Mouse (Mus musculus) lung, adult 18-20 months (tissue): Measurements from ENCODE around the gene Sec61b.

Experiments
- DNase-seq, 2 experiments: peaks; one replicate each; pipeline ENCODE4 v3.0.0; 2022; ENCODE audit warnings: mixed read lengths in 2 of 2

The Sec61b gene

DNA sequence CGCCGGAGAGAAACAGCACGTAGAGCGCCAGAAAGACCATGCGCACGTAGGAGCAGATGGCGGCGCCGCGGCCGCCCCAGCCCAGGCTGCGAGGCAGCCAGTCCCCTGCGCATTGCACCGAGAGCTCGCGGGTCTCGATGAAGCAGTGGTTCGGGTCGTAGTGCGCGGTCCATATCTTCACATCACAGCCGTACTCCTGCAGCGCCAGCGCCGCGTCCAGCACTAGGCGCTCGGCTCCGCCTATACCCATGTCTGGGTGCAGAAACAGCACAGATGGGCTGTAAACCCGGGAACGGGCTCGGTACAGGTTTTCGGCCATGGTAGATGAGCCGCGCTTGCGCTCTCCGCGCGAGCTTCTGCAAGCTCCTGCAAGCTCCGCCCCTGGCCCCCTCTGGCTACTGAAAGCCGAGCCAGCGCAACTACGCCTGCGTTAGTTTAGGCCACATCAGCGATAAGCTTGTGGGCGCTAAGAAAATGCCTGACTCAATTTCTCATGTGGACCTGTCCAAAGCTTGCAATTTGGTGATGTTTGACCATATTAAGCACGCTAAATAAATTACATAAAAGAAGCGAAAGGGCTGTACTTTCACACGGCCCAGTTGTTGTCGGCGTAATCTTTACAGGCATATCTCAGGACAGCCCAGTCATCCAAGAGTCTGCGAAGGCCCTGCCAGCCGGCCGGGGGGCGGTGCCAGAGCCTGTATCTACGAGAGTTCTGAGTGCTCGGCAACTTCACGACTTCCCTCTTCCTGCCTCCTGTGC lies at the start of gene Sec61b, which contains the start of gene Alg2:
Gene Sec61b, plus strand, starts transcription at position 691 of the 762 bp plus-strand sequence.
Gene Alg2, minus strand, starts transcription at position 366 of the 762 bp plus-strand sequence.
- DNase-seq: peak; percentile 97 to 98

DNA sequence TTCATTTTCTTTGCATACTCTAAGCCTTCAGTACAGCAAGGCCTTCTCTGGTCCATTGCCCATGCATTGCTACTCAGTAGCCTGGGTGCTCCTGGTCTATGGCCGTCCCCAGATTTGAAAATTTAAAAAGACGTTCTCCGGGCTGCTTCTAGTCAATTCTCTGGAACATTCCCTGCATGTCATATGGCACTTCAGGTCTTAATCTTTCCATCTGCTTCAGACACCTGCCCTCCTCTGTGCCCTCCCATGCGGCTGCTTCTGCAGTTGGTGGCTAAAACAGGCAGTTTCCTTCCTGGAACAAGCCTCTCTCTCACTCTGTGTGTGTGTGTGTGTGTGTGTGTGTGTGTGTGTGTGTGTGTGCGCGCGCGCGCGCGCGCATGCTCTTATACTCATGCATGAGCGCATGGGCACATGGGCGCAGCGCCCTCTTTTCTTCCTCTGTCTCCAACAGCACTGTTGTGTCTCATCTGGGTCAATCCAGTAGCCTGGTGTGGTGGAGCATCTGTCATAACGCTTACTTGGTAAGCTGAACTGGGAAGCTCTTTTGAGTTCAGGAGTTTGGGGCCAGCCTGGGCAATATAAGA lies 49.1 kb upstream of the Sec61b start:
- DNase-seq: no peak

DNA sequence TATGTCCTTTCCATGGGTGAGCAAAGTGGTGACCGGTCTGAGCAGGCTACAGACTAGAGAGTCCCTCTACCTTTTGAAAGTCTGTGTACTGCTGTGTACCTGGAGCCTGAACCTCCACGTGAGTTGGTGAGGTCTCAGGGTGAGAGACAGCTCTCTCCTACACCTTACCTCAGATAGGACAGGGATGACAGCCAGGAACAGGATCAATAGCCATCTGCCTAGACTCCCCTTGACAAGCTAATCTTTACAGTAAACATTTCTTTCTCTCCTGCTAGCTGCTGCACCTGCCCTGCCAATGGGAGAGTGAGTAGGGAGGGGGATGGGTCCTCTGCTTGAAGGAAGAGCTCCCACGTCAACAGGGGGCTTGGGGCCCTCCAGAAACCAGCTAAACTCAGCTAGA lies 46.9 kb upstream of the Sec61b start:
- DNase-seq: no peak

DNA sequence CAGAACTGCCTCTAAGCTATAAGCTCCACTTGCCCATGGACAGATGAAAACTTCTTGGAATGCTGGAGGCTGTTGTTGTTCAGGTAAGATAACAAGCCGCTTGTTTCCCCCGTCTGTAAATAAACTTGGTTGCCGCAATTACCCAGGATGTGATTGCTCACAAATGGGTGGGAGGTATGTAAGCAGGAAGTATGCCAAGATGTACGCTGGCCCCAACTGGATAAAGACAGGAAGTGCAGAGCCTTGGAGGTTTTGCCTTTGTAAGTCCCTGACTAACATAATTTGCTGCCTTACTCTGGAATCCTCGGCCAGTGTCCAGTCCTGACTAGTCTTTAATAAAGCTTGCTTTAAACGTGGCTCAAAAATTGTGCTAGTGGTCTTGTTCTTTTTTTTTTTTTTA lies 43.9 kb upstream of the Sec61b start:
- DNase-seq: no peak

DNA sequence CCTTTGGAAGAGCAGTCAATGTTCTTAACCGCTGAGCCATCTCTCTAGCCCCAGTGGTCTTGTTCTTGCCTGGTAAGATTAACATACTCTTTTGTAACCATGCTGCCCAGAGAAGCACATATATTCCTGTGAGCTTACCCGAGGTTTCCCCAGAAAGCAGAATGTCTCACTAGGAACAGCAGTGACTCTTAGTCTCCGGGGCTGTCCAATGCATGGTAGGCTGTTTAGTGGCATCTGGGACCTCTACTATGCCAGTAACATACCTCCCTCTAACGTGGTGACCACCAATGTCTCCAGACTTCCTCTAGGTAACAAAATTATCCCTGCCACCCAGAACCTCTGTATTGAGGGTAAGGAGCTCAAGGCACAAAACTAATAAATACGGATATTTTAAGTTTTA lies 43.4 kb upstream of the Sec61b start:
- no peak for DNase-seq

DNA sequence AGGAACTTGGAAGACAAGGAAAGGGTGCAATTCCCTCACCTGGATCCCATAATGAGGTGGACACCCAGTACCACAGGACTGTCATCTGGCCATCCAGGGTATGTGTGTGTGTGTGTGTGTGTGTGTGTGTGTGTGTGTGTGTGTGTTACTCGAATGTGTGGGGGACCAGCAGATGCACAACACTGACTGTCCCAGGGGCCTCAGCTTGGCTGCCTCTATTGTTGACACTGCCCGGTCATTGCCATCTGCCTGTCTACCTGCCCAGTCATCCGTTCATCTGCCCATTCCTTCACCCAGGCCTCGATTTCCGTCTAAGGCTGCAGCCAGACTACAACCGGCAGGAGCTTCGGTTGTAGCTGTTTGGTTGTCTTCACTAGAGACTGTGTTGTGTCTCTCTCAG lies 41.7 kb upstream of the Sec61b start:
- DNase-seq: no peak

DNA sequence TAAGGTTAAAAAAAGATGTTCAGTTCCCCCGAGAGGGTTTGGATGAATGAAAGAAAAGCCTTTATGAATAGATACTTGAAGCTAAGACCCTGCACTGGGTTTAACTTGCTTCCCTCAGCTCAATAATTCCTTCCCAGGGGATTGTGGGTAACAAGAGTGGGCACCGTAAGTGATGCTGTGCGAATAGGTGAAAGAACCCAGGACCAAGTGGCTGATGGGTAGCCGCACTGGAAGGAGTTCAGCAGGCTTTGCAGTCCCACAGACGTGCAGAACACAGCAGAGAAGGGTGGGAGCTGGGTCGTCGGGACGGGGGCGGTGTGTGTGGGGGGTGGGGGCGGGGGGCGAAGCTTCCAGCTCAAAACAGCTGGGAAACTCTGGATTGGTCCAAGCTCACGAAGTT lies 39.3 kb upstream of the Sec61b start:
- DNase-seq: no peak

DNA sequence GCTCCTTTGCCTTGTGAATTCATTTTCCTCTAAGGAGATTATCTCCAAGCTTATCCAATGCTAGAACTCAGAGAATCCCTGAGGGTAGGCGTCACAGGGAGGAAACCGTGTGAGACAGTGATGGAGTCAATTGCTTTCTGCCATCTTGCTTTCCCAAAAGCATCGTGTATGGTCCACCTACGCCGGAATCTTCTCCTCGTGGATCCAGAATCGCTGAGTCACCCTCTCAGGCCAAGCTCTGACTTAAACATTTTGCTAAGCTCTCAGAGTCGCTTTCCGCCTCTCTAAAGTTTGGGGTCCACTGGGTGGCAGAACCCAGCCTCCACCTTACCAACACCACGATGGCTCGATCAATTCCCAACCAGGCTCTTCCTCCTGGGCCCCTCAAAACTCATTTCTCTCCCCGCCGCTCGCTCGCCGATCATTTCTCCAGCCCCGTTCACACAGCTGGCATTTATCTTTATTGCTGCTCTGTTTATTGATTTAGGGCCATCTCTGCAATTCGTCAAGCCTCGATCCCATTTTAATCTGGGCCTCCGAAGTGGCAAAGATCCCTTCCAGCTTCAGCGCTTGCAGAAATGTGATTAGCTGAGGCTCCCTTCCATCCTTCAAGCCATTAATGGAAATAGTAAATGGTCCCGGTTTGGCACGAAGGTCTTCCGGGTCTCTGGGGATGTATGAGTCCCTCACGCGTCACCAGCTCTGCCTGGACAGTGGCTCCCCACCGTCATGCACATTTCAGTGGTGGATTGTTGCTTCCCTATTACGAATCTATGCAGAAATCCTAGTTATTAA lies 38.7 kb upstream of the Sec61b start:
- DNase-seq: peak in 1 of 2 experiments; percentile 8

DNA sequence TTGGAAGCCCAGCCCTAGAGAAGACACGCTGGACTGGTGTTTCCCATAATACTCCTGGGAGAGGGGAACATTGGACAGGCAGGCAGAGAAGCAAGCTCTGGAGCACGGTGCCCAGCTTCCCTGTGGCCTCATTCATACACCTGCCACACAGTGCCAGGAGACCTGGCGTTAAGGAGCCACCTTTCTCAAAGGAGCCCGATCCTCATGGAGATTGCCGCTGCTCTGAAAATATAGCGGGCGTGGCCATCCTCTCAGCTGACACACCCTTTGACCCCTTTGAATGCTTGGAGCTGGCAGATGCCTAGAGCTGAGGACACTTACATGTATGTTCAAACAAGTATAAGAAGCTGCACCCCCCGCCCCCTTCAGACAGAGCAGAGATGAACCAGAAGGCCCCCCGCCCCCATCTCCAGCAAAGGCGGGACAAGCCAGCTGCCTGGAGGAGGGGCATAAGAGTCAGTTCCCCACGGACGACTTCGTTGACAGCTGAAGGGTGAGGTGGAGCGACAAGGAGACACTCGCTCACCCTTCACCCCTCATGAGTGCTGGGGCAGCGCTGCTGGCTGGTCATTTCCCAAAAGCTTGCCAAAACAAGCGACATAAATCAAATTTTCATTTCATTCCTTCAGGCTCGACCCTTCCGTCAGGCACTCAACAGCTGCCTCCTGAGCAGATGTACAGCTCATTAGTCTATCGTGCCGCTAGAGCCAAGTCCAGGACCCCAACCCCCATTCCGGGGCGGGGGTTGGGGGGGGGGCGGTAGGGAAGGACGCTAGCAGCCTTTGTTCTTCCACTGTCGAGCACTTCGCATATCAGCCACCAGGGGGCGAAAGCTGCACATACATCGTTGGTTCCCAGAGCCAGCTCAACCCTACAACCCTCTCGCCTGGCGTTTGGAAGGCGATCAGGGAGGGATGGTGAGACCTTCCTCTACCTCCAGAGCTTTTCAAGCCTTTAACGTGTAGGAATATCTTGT lies 36.8 kb upstream of the Sec61b start:
- peak; percentile 77 to 81 for DNase-seq

DNA sequence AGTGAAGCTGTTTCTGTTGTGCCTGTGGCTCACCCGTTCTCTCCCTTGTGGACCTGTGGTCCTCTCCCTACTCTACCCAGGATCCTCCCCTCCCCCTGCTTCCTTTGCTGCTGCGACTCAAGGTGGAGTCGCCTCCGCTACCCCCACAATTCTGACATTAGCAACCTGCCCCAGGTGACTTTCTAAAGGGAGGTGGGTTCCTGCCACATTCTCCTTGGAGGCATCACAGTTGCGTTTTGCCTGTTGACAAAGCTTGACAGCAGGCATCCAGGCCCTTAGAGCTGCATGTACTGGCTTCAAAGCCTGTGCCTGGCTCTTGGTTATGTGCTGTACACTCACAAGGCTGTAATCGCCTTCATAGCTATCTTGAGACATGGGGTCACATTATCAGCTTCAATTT lies 35.5 kb upstream of the Sec61b start:
- no peak for DNase-seq

DNA sequence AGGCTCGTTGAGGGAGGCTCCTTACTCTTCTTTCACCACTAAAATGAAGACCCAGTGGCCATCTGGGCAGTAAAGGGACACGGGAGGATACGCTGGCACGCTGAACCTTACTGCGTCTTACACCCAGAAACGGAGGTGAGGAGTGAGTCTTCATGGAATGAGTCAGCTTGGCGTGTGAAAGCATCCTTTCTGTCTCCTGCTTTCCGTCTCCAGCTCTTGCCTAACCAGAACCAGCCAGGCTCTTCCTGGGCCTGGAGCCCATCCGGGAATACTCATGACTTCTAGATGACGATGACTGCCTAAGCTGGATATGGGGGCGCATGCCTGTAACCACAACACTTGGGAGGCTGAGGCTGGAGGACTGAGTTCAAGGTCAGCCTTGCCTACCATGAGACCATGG lies 33.5 kb upstream of the Sec61b start:
- no peak for DNase-seq

DNA sequence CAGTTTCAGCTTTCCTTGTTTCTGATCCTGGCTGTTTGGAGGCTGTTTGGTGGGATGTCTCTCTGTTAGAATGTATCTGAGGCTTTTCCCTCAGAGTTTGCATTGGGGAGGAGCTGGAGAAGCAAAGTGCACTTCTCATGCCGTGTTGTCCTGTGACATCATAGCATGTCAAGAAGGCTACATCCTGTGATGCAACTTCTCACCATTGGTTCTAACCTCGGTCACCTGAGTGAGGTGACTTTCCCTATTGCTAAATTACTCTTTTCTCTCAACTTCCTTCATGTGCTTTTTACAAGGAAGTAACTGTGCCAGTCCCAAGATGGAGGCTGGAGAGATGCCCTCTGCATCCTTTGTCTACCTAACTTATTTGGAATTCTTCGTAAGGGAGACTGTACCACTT lies 25.9 kb upstream of the Sec61b start:
- DNase-seq: no peak

DNA sequence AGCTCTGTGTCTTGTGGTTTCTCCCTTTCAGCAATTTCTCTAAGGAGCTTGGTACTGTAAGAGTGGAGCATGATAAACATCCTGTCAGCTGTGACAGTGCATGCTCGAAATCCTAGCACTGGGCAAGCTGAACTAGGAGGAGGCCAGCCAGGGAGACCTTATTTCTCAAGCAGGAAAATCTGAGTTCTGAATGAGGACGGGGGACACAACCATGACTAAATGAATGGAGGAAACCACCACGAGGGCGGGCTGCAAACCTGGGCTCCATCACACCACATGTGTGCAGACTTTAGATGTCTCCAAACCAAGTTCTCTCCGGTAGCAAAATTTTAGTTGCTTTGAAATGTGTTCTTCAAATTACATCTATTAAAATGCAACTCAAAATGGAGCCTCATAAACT lies 25.3 kb upstream of the Sec61b start:
- DNase-seq: no peak

DNA sequence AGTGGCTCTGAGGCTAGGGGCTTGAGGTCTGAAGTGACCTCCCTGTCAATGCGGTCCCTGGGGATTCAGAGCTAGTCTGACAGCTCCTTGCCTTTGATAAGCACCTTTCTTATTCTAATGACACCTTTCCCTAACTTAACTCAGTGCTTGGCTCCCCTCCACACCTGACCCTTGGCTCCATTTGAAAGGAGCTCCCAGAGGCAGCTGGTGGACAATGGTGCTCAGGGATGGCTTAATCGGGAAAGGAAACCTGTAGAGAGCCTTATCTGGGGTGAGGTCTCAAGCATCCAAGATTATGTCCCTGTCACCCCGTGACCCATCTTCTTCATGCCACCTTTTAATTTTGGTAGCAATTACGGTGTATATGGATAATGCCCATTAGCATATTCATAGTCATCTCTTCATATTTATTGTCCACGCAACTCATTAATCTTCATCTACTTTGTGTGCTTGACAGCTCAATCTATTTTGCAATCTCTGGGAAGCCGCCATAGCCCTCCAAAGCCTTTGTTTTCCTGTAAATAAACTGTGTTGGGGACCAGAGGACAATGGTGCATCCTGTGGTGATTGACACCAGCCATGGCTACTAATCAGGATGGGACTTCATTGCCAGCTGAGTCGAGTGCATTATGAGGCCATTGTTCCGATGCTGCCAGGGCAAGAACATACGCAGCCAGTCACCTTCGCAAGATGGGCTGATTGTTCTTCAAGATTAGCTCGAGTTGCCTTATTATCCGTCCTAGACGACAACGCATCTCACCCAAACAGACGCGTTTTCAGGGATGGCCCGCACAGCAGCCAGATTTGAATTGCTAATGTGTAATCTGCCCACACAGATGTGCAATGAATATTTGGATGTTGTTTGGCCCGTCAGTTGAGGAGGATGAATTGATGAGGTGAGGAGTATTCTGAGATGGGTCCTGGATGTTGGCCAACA lies 24.6 kb upstream of the Sec61b start:
- DNase-seq: no peak

DNA sequence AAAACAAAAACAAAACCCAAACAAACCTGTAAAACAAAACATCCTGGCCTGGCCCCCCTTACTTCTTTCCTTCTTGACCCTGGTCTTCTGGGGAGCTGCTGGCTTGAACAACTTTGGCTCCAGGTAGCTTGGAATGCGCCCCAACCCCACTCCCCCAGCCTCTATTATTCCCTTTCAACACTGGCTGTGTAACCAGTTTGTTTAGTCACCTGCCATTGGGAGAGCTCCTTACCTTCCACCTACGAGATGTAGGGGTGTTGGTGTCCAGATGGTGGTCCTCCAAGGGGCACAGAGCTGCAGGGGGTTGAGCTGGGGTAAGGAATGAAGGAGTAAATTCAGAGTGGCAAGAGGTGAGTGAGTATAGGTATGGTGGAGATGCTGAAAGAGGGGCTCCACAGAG lies 7.3 kb upstream of the Sec61b start:
- no peak for DNase-seq

DNA sequence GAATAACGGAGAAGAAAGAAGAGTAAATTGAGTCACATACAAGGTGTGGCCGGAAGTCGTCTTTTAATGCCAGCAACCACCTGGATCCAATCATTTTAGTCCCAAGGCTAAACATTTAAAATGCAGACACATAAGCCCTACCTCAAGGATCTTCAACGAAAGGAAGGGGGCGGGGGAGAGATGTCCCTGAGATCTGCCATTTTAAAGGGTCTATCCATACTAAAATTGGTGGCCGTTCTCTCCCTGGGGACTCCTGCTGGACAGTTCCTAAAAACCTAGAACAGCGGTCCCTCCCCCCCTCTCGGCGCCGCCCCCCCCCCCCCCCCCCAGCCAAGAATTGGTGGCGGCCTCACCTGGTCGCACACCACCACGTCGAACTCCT lies 881 bp upstream of the Sec61b start:
- DNase-seq: peak in 1 of 2 experiments; percentile 4

DNA sequence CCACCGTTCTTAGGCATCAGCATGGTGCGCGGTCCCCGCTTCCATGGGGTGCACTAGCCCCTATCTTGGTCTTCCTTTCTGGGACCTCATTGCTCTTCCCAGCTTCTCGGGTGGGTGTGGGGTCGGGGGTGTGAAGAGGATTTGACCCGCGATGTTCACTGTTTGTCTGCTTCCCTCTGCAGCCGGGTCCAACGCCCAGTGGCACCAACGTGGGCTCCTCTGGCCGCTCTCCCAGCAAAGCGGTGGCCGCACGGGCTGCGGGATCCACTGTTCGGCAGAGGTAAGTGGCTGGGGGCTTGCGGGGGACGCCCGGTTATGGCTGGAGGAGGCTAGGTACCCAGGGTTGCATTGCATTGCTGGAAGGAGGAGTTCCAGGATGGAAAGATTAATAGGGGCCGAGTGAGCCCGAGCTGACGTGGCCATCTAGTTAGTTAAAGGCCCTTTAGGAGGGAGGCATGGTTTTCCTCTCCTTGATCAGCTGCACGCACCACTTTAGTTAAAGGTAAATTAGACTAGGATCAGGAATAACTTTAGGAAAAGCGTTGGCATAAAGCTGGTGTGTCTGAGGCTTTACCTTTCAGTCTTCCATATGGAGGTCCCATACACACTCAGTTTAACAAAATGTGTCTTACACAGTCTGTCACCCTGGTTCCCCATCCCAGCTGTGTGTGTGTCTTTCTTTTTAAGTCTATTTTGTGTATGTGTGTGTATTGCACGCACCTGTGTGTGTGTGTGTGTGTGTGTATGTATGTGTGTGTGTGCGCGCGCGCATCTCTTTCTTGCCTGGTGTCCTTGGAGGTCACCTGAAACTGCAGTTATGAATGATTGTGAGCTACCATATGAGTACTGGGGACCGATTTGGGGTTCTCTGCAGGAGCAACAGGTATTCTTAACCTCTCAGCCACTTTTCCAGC lies 529 bp downstream of the Sec61b start:
- no peak for DNase-seq

DNA sequence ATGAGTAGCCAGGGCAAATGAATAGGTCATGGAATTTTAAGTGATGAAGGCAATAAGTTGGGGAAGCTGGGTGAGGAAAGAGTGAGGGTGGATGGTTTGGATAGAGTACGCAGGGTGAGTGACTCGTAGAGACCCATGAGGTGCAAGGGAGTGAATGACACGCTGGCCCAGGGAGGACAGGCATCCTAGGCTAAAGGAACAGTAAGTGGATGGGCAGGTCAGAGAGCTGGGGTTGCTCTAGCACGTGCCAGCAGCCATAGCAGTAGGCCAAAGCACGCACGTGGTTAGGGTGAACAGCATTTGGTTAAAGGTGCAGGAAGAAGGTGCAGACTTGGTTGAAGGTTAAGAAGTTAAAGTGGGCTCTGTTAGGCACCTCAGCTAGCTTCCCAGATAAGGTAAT lies 3.1 kb downstream of the Sec61b start:
- DNase-seq: no peak

DNA sequence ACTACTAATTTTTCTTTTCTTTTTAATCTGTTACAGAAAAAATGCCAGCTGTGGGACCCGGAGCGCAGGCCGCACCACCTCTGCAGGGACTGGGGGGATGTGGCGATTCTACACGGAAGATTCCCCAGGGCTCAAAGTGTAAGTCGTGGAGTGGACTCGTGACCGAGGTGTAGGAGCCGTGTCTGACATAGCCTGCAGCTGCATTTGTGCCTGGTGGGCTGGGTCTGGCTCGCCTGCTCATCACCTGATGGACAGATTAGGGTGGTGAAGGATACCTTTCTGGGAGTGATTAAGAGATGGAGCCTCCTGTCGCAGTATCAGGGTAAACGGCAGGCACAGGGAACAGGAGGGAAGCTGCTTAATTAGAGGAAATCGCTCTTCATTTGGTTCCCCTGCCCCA lies 5.6 kb downstream of the Sec61b start:
- DNase-seq: no peak

DNA sequence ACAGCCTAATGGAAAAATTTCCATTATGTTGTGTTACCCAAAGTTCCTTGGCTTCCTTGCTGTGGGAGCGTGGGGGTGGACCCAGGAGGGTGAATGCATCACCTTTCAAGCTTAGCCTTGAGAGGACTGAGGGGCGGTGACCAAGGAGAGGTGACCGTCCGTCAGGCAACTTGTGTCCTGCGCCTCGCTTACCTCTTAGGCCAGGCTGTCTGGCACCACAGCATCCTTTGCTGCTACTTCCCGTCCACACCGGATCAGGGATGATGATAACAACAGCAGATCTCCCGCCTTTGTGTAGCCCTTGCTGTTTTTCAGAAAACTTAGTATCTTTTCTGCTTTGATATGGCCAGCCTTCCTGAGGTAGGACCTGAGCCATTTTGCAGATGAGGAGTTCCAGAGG lies 6.1 kb downstream of the Sec61b start:
- no peak for DNase-seq
